Mouse (Mus musculus): Measurements from ENCODE around the gene Accs. TPM values are rescaled to one million over a fixed set of nuclear protein-coding genes. Genes with fewer than 3 reads are reported as not detected.
A peak's percentile ranks its signal among the peaks of the same experiment; 100 is the strongest.

Gene Accs
- polyA plus RNA-seq, 1 experiment from 2014 or later: 5.6 TPM

DNA sequence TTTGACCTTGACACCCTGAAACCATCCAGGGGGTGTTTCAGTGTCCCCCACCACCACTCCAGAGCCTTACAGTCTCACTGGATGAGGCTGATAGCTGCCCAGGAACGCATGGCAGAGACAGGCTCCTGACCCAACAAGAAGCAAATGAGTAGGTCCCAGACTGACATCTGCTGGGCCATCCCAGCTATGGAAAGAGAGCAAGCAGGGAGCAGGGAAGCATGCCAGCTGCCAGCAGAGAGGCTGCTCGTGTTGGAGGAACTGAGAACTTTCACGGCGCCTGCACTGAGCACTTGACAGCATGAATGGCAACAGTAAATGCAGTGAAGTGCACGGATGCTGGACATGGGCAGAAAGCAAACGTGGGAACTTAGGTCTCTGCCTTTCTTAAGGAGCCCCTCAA, 9.6 kb downstream of the Accs start:
- H3K4me2 ChIP-seq (ENCODE audit: low read length): no peak overlapping the region
- WGBS: 84% methylated on average over 6 of the region's 6 CpGs
- no peak overlapping the region for H3K9ac ChIP-seq (replicated peaks; ENCODE audit: low read length)
- H3K4me3 ChIP-seq (replicated peaks; ENCODE audit: low read depth, low read length): no peak overlapping the region
- peaks cover 64% of the 10 kb centered on the region for H3K36me3 ChIP-seq (ENCODE audit: control insufficient read depth, insufficient read depth, low read length)
- no peak for ATAC-seq (ENCODE audit: low FRiP score, low TSS enrichment)
- no peaks in the 10 kb centered on the region for H3K4me1 ChIP-seq (ENCODE audit: control insufficient read depth, insufficient read depth, low read length)
- no peaks in the 10 kb centered on the region for H3K9me3 ChIP-seq (ENCODE audit: control insufficient read depth, low read length)
- H3K27me3 ChIP-seq (ENCODE audit: control insufficient read depth, insufficient read depth, low read length): no peaks in the 10 kb centered on the region
- no peak for DNase-seq
- H3K27ac ChIP-seq (replicated peaks; ENCODE audit: low read depth, low read length): no peak overlapping the region

DNA sequence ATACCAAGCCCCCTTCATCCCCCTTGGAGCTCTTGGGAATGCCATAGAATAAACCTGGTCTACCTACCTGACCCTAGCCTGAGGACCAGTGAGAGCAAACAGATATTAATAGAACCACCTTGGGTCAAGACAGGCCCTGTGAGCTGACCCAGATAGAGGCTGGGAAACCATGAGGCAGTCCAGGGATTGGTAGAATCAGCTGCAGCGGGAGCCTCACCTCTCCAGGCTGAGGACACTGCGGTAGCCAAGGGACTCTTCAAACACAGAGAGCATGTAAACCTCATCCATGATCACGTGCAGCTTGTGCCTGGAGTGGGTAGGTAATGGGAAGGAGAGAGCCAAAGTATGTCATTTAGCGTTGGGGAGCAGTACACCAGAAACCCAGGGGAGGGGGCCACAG, 10.8 kb downstream of the Accs start:
- Histone ChIP-seq H3K36me3 (ENCODE audit: control insufficient read depth, insufficient read depth, low read length) (peaks cover 55% of the 10 kb centered on the region), H3K9ac (replicated peaks; ENCODE audit: low read length) (no peak overlapping the region)

DNA sequence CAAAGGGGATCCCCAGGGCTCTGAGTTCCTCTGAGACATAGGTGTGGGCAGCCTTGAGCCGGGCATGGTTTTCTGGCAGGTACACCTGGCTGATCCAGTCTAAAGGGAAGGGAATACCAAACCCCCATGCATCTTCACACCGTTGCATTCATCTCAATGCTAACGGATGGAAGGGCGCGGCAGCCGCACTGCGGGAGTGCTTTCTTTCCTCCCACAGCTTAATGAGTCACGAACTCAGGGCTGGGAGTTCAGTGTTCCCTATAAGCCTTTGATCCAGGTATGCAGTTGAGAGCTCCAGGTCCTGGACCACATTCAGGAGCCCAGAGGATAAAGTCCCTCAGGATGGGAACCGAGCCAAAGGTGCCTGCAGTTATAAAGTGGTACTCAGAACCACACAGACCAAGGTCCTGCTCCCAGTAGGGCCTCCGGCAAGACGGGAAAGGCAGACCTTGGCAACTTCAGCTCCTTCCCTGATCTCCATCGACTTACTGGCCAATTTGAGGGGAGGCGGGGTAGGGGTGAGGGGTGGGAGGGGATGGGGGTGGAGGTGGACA, 13.4 kb downstream of the Accs start:
- Histone ChIP-seq H3K4me2 (ENCODE audit: low read length) (no peak overlapping the region), H3K27ac (replicated peaks; ENCODE audit: low read depth, low read length) (no peak overlapping the region), H3K36me3 (ENCODE audit: control insufficient read depth, insufficient read depth, low read length) (peaks cover 40% of the 10 kb centered on the region), H3K4me3 (replicated peaks; ENCODE audit: low read depth, low read length) (no peak overlapping the region), H3K27me3 (ENCODE audit: control insufficient read depth, insufficient read depth, low read length) (no peaks in the 10 kb centered on the region), H3K4me1 (ENCODE audit: control insufficient read depth, insufficient read depth, low read length) (no peaks in the 10 kb centered on the region), H3K9ac (replicated peaks; ENCODE audit: low read length) (no peak overlapping the region), H3K9me3 (ENCODE audit: control insufficient read depth, low read length) (no peaks in the 10 kb centered on the region)
- ATAC-seq (ENCODE audit: low FRiP score, low TSS enrichment) (no peak), DNase-seq (no peak)
- WGBS: 73% methylated on average over 13 of the region's 13 CpGs

More for the DNA sequence above, 10.8 kb downstream of the Accs start:
- H3K4me2 ChIP-seq (ENCODE audit: low read length): no peak overlapping the region
- no peak for ATAC-seq (ENCODE audit: low FRiP score, low TSS enrichment)
- no peak for DNase-seq
- 94% methylated on average over 4 of the region's 4 CpGs for WGBS
- no peak overlapping the region for H3K4me3 ChIP-seq (replicated peaks; ENCODE audit: low read depth, low read length)
- H3K27me3 ChIP-seq (ENCODE audit: control insufficient read depth, insufficient read depth, low read length): no peaks in the 10 kb centered on the region
- no peaks in the 10 kb centered on the region for H3K9me3 ChIP-seq (ENCODE audit: control insufficient read depth, low read length)
- H3K4me1 ChIP-seq (ENCODE audit: control insufficient read depth, insufficient read depth, low read length): no peaks in the 10 kb centered on the region
- H3K27ac ChIP-seq (replicated peaks; ENCODE audit: low read depth, low read length): no peak overlapping the region

DNA sequence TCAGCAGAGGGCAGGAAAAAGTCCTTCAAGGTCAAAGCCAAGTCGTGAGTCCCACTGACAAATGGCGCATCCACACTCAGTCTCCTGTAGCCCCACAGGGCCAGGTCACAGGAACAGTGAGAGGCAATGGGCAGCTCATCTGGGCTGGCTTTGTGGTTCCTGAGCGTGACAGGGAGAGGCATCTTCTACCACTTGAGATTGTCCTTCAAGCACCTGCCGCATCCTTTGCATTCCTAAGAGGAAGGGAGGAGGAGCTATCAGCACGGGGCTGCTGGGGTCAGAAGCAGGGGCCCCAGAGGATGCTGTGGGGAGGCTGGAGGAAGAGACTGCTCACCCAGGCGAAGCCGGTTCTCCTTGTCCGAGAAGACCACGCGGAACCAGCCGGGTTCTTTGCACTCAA, 14.1 kb downstream of the Accs start:
- WGBS: 80% methylated on average over 11 of the region's 11 CpGs
- no peak for ATAC-seq (ENCODE audit: low FRiP score, low TSS enrichment)
- H3K4me2 ChIP-seq (ENCODE audit: low read length): no peak overlapping the region

DNA sequence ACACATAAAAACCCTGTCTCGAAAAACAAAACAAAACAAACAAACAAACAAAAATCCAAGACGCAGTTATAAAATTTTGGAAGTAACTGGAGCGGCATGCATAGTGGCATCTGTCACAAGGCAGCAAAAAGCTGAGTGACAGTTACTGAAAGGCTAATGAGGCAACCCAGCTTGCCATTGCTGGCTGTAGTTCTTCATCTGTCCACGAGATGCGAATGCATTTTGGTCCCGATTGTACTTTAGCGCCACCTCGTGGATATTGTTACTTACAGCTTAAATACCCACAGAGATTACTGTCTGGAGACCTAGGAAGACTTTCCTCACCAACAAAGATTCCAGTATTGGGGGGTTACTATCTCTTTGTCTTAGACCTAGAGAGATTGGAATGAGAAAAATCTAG, 26.2 kb downstream of the Accs start:
- no peak overlapping the region for H3K4me2 ChIP-seq (ENCODE audit: low read length)
- 19% methylated on average over 8 of the region's 8 CpGs for WGBS
- no peak overlapping the region for H3K4me3 ChIP-seq (replicated peaks; ENCODE audit: low read depth, low read length)
- no peak overlapping the region for H3K9ac ChIP-seq (replicated peaks; ENCODE audit: low read length)
- 0 out of 2 replicates have a peak, but pooled peaks cover 1% of the 10 kb centered on the region for H3K36me3 ChIP-seq (ENCODE audit: control insufficient read depth, insufficient read depth, low read length)
- H3K27ac ChIP-seq (replicated peaks; ENCODE audit: low read depth, low read length): no peak overlapping the region
- ATAC-seq (ENCODE audit: low FRiP score, low TSS enrichment) (0 out of 2 replicates have a peak, but pooled peaks have one; percentile 13), DNase-seq (peak; percentile 96)
- H3K27me3 ChIP-seq (ENCODE audit: control insufficient read depth, insufficient read depth, low read length): no peaks in the 10 kb centered on the region
- no peaks in the 10 kb centered on the region for H3K9me3 ChIP-seq (ENCODE audit: control insufficient read depth, low read length)
- H3K4me1 ChIP-seq (ENCODE audit: control insufficient read depth, insufficient read depth, low read length): peaks cover 8% of the 10 kb centered on the region

More for the DNA sequence above, 14.1 kb downstream of the Accs start:
- H3K9ac ChIP-seq (replicated peaks; ENCODE audit: low read length): no peak overlapping the region
- H3K4me3 ChIP-seq (replicated peaks; ENCODE audit: low read depth, low read length): no peak overlapping the region
- H3K27ac ChIP-seq (replicated peaks; ENCODE audit: low read depth, low read length): no peak overlapping the region
- no peaks in the 10 kb centered on the region for H3K4me1 ChIP-seq (ENCODE audit: control insufficient read depth, insufficient read depth, low read length)
- no peaks in the 10 kb centered on the region for H3K27me3 ChIP-seq (ENCODE audit: control insufficient read depth, insufficient read depth, low read length)
- H3K9me3 ChIP-seq (ENCODE audit: control insufficient read depth, low read length): no peaks in the 10 kb centered on the region
- H3K36me3 ChIP-seq (ENCODE audit: control insufficient read depth, insufficient read depth, low read length): peaks cover 33% of the 10 kb centered on the region
- DNase-seq: no peak

DNA sequence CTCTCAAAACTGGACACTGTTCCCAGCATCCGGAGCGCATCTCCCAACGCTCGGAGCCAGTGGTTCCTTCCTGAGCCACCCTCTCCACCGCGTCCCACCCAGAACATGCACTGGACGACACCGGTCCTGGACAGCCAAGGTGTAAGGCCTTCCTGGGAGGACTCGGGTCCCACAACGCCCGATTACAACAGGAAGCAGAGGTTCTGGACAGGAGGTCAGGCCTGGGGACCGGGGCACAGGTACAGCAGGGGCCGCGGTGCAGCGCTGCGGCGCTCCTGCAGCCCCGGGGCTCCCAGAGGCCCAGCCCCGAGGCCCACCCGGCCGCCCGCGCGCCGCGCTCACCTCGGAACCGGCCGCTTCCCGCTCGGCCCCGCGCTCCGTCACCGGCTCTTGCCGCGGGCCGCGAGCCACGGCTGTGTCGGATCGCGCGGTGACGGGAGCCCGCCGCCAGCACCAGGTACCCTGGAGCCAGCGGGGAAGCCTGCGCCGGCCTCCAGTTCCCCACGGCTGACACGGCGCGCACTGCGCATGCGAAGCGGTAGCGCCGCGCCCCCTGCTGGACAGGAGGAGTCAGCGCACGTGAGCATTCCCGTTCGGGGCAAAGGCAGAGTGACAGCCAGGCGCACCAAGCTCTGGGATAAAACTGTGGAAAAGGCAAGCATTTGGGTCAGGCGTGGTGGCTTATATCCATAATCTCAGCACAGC, 27.5 kb downstream of the Accs start, which contains the start of gene Ext2:
TSS of gene Ext2 (minus strand) at position 524 of the 705 bp plus-strand sequence.
- ATAC-seq (ENCODE audit: low FRiP score, low TSS enrichment): peak; percentile 93
- WGBS: under 1% methylated on average over 66 of the region's 66 CpGs
- Histone ChIP-seq H3K4me1 (ENCODE audit: control insufficient read depth, insufficient read depth, low read length) (peaks cover 8% of the 10 kb centered on the region), H3K4me3 (replicated peaks; ENCODE audit: low read depth, low read length) (peak within 1 kb of the TSS; percentile 91), H3K27ac (replicated peaks; ENCODE audit: low read depth, low read length) (peak within 1 kb of the TSS; percentile 63), H3K4me2 (ENCODE audit: low read length) (peak within 1 kb of the TSS; percentile 71), H3K9ac (replicated peaks; ENCODE audit: low read length) (peak within 1 kb of the TSS; percentile 98), H3K27me3 (ENCODE audit: control insufficient read depth, insufficient read depth, low read length) (no peaks in the 10 kb centered on the region), H3K36me3 (ENCODE audit: control insufficient read depth, insufficient read depth, low read length) (0 out of 2 replicates have a peak, but pooled peaks cover 5% of the 10 kb centered on the region), H3K9me3 (ENCODE audit: control insufficient read depth, low read length) (no peaks in the 10 kb centered on the region)
- DNase-seq: peak; percentile 96

DNA sequence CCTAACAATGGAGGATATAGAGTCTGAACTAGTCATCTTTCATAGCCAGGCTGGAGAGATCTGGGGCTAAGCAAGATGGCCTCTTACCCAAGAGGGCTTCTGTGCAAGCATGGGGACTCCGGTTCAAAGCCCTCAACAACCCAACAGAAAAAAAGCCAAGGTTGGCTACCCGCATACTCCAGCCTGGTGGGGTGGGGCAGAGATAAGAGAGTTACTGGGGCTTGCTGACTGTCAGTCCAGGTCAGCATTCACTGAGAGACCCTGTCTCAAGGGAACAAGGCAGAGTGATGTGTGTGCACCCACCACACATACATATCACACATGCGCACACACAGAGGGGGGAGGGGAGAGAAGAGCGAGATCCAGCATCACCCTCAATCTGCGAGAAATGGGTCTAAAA, 32.0 kb downstream of the Accs start:
- WGBS: 95% methylated on average over 5 of the region's 5 CpGs
- no peak overlapping the region for H3K9ac ChIP-seq (replicated peaks; ENCODE audit: low read length)
- H3K27ac ChIP-seq (replicated peaks; ENCODE audit: low read depth, low read length): no peak overlapping the region
- H3K4me2 ChIP-seq (ENCODE audit: low read length): no peak overlapping the region
- no peak for DNase-seq
- no peaks in the 10 kb centered on the region for H3K27me3 ChIP-seq (ENCODE audit: control insufficient read depth, insufficient read depth, low read length)
- no peak overlapping the region for H3K4me3 ChIP-seq (replicated peaks; ENCODE audit: low read depth, low read length)
- peaks cover 13% of the 10 kb centered on the region for H3K36me3 ChIP-seq (ENCODE audit: control insufficient read depth, insufficient read depth, low read length)
- no peak for ATAC-seq (ENCODE audit: low FRiP score, low TSS enrichment)
- H3K4me1 ChIP-seq (ENCODE audit: control insufficient read depth, insufficient read depth, low read length): peaks cover 8% of the 10 kb centered on the region
- H3K9me3 ChIP-seq (ENCODE audit: control insufficient read depth, low read length): no peaks in the 10 kb centered on the region

DNA sequence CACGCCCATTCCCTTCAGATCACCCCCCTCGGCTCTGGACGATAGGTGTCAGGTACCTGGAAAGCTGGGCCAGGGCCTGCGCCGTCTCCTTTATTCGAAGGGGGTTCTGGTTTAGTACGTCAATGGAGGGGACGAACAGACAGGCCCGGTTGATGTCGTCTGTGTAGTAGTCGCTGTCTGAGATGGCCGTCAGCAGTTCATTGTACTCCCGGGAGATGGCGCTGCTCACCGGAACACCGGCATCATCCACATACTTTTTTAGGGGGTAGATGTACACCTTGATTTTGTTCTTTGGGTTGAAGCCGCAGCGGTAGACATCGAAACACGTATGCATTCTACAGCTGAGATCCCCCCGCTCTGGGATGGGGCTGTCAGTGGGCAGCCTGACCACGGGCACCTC, 36.4 kb downstream of the Accs start:
- 94% methylated on average over 22 of the region's 22 CpGs for WGBS

DNA sequence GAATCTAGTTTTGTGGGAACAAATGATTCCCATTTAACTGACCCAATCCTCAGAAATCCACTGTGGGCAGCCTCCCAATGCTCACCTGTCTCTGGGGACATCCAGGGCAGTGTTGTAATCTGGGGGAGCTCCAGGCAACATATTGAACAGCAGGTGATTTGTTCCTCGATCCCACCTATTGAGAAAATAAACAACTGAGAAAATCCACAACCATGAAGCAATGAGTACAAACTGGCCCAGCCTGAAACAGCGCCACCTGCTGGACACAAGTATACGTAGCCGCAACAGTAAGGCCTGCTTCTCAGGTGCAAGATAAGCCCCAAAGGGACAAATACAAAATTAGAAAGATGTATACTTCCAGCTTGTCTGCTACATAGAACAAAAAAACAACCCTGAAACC, 37.9 kb downstream of the Accs start:
- Histone ChIP-seq H3K36me3 (ENCODE audit: control insufficient read depth, insufficient read depth, low read length) (peaks cover 53% of the 10 kb centered on the region), H3K4me3 (replicated peaks; ENCODE audit: low read depth, low read length) (no peak overlapping the region), H3K9ac (replicated peaks; ENCODE audit: low read length) (no peak overlapping the region), H3K9me3 (ENCODE audit: control insufficient read depth, low read length) (no peaks in the 10 kb centered on the region), H3K27me3 (ENCODE audit: control insufficient read depth, insufficient read depth, low read length) (no peaks in the 10 kb centered on the region), H3K27ac (replicated peaks; ENCODE audit: low read depth, low read length) (no peak overlapping the region), H3K4me2 (ENCODE audit: low read length) (no peak overlapping the region), H3K4me1 (ENCODE audit: control insufficient read depth, insufficient read depth, low read length) (no peaks in the 10 kb centered on the region)
- DNase-seq: peak; percentile 78
- no peak for ATAC-seq (ENCODE audit: low FRiP score, low TSS enrichment)
- WGBS: 34% methylated on average over 4 of the region's 4 CpGs

More for the DNA sequence above, 36.4 kb downstream of the Accs start:
- no peak overlapping the region for H3K9ac ChIP-seq (replicated peaks; ENCODE audit: low read length)
- no peak overlapping the region for H3K27ac ChIP-seq (replicated peaks; ENCODE audit: low read depth, low read length)
- H3K4me1 ChIP-seq (ENCODE audit: control insufficient read depth, insufficient read depth, low read length): no peaks in the 10 kb centered on the region
- peaks cover 44% of the 10 kb centered on the region for H3K36me3 ChIP-seq (ENCODE audit: control insufficient read depth, insufficient read depth, low read length)
- H3K4me2 ChIP-seq (ENCODE audit: low read length): no peak overlapping the region
- DNase-seq: no peak
- no peak overlapping the region for H3K4me3 ChIP-seq (replicated peaks; ENCODE audit: low read depth, low read length)
- no peaks in the 10 kb centered on the region for H3K27me3 ChIP-seq (ENCODE audit: control insufficient read depth, insufficient read depth, low read length)
- no peak for ATAC-seq (ENCODE audit: low FRiP score, low TSS enrichment)
- H3K9me3 ChIP-seq (ENCODE audit: control insufficient read depth, low read length): no peaks in the 10 kb centered on the region

Data from midbrain, embryonic 14.5 days (tissue).